ENCODE assay signal across 10 mouse cellular contexts in the genomic region with DNA sequence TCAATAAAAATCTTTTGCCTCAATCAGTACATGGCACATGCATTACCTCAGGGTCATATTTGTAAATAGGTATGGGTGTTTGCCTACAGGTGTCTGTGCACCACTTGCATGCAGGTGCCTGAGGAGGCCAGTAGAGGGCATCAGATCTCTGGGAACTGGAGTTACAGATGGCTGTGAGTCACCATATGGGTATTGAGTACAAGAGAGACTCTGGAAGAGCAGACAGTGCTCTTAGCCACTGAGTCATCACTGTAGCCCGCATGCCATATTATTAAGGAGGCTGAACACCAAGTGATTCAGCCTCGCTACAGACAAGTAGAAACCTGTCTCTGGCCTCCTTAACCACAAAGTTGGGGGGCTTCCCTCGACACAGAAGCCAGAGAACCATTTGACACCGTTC. TPM values are rescaled to one million over a fixed set of nuclear protein-coding genes. Genes with fewer than 3 reads are reported as not detected.
DNase-seq lines count a peak whose midpoint lies in the region; ATAC-seq and TF ChIP-seq lines count a peak whose summit lies in the region.
"Had no signal": no experiment of that assay in that cellular context is flagged by ENCODE, and none has a peak within 500 bp of the region (broad histone marks: within the 10 kb centered on the region; RNA-seq: fewer than 3 reads in every experiment).

No protein-coding gene starts in this region.

- DNase-seq in hindbrain, postnatal 0 days (ENCODE audit: low spot score), result peak; percentile 9
- peak; percentile 8 for DNase-seq in thymus, postnatal 25 days
- DNase-seq in thymus, postnatal 14 days, result no peak
- peak; percentile 14 for DNase-seq in c-Kit-positive CD71-positive TER-119-positive erythroid progenitor cells, embryonic 14.5 days (ENCODE audit: low spot score)
- DNase-seq in yolk sac, embryonic 10.5 days (ENCODE audit: low spot score), result no peak
- DNase-seq in ovary, postnatal 10 days (ENCODE audit: low spot score), result no peak
- DNase-seq: liver, embryonic 13.5 days had no signal

- no peak overlapping the region for H3K27ac ChIP-seq in hindbrain, postnatal 0 days
- no peak overlapping the region for H3K27ac ChIP-seq in hindbrain, embryonic 16.5 days (ENCODE audit: low read depth, low read length)
- H3K27ac ChIP-seq: kidney, embryonic 15.5 days; liver, embryonic 13.5 days had no signal

- 0 out of 2 replicates have a peak, but pooled peaks have one; percentile 21 for ATAC-seq in hindbrain, postnatal 0 days
- ATAC-seq in hindbrain, embryonic 16.5 days, result no peak
- ATAC-seq: activated CD4-positive, CD25-positive, alpha-beta regulatory T cell, adult 4 months had no signal

- H3K27me3 ChIP-seq in hindbrain, postnatal 0 days (ENCODE audit: insufficient read depth, low read length), result no peaks in the 10 kb centered on the region
- no peaks in the 10 kb centered on the region for H3K27me3 ChIP-seq in hindbrain, embryonic 16.5 days (replicated peaks; ENCODE audit: control insufficient read depth, insufficient read depth, low read length)
- H3K27me3 ChIP-seq: kidney, embryonic 15.5 days; liver, embryonic 13.5 days had no signal

- H3K36me3 ChIP-seq in hindbrain, postnatal 0 days (ENCODE audit: insufficient read depth, low read length), result no peaks in the 10 kb centered on the region
- no peaks in the 10 kb centered on the region for H3K36me3 ChIP-seq in hindbrain, embryonic 16.5 days (ENCODE audit: control insufficient read depth, insufficient read depth, low read length)
- H3K36me3 ChIP-seq: kidney, embryonic 15.5 days; liver, embryonic 13.5 days had no signal

- H3K4me1 ChIP-seq in hindbrain, postnatal 0 days (ENCODE audit: insufficient read depth, low read length), result no peaks in the 10 kb centered on the region
- H3K4me1 ChIP-seq in hindbrain, embryonic 16.5 days (ENCODE audit: control insufficient read depth, insufficient read depth, low read depth, low read length), result no peaks in the 10 kb centered on the region
- H3K4me1 ChIP-seq: liver, embryonic 13.5 days had no signal

- TF ChIP-seq CTCF in hindbrain, postnatal 0 days (IDR thresholded peaks at IDR 0.05; ENCODE audit: low read depth), result peak; percentile 47

- no peak overlapping the region for H3K9ac ChIP-seq in hindbrain, postnatal 0 days (replicated peaks; ENCODE audit: low read length)
- H3K9ac ChIP-seq in hindbrain, embryonic 16.5 days (ENCODE audit: low read depth, low read length), result no peak overlapping the region
- H3K9ac ChIP-seq: kidney, embryonic 15.5 days; liver, embryonic 13.5 days had no signal

- H3K9me3 ChIP-seq in hindbrain, postnatal 0 days (ENCODE audit: low read length), result no peaks in the 10 kb centered on the region
- H3K9me3 ChIP-seq in hindbrain, embryonic 16.5 days (ENCODE audit: control insufficient read depth, low read length), result no peaks in the 10 kb centered on the region
- H3K9me3 ChIP-seq: kidney, embryonic 15.5 days; liver, embryonic 13.5 days had no signal

- WGBS in hindbrain, postnatal 0 days, result 91% methylated on average over 4 of the region's 4 CpGs
- 89% methylated on average over 4 of the region's 4 CpGs for WGBS in hindbrain, embryonic 16.5 days

- H3K4me3 ChIP-seq in hindbrain, postnatal 0 days (ENCODE audit: low read length), result no peak overlapping the region
- H3K4me3 ChIP-seq in hindbrain, embryonic 16.5 days (ENCODE audit: low read length), result no peak overlapping the region
- H3K4me3 ChIP-seq: kidney, embryonic 15.5 days; liver, embryonic 13.5 days had no signal

- H3K4me2 ChIP-seq in hindbrain, postnatal 0 days (ENCODE audit: low read depth, low read length), result no peak overlapping the region
- no peak overlapping the region for H3K4me2 ChIP-seq in hindbrain, embryonic 16.5 days (ENCODE audit: low read length)
- H3K4me2 ChIP-seq: kidney, embryonic 15.5 days; liver, embryonic 13.5 days had no signal

RNA-seq across cellular contexts. Expression of gene Tnfrsf21, which starts 26.4 kb away (rescaled TPM):
- 115 and 122 TPM in 2 replicates for total RNA-seq in hindbrain, postnatal 0 days (2014; rRNA removed)
- polyA plus RNA-seq in hindbrain, postnatal 0 days (2015; fragmentation: Nextera tagmentation; extraction: Ambion mirVana), result 71.6 and 76.8 TPM in 2 replicates
- 83.0 and 88.1 TPM in 2 replicates for polyA plus RNA-seq in hindbrain, embryonic 16.5 days (2015; fragmentation: Nextera tagmentation; extraction: Ambion mirVana)
- polyA plus RNA-seq: activated CD4-positive, CD25-positive, alpha-beta regulatory T cell, adult 4 months had no signal

Comparison
In these comparisons a context has a peak if more than half of its experiments do, and no peak if none do; other contexts are left out.
1. DNase-seq: peak in hindbrain, postnatal 0 days (single experiment), thymus, postnatal 25 days (single experiment) and c-Kit-positive CD71-positive TER-119-positive erythroid progenitor cells, embryonic 14.5 days (single experiment); none in thymus, postnatal 14 days (single experiment), yolk sac, embryonic 10.5 days (single experiment) and ovary, postnatal 10 days (single experiment).